Comparison of ENCODE assay signal across 20 mouse cellular contexts in genomic region chr17:5443260-5443659, GRCm38 (mm10). TPM values are rescaled to one million over a fixed set of nuclear protein-coding genes. Genes with fewer than 3 reads are reported as not detected.
A peak's percentile ranks its signal among the peaks of the same experiment; 100 is the strongest.
DNase-seq lines count a peak whose midpoint lies in the region; ATAC-seq and TF ChIP-seq lines count a peak whose summit lies in the region.
"Had no signal": no experiment of that assay in that cellular context is flagged by ENCODE, and none has a peak within 500 bp of the region (broad histone marks: within the 10 kb centered on the region; RNA-seq: fewer than 3 reads in every experiment).

No protein-coding gene starts in this region.

- H3K9ac ChIP-seq in lung, postnatal 0 days (replicated peaks; ENCODE audit: low read depth) = no peak overlapping the region
- no peak overlapping the region for H3K9ac ChIP-seq in forebrain, embryonic 11.5 days (ENCODE audit: low read length)
- H3K9ac ChIP-seq: embryonic facial prominence, embryonic 13.5 days; forebrain, embryonic 13.5 days; forebrain, postnatal 0 days; heart, embryonic 12.5 days; hindbrain, embryonic 14.5 days had no signal

- WGBS in lung, postnatal 0 days = 29% methylated on average over 3 of the region's 3 CpGs
- 40% methylated on average over 3 of the region's 3 CpGs for WGBS in lung, adult 2 months
- WGBS in thymus, adult 2 months = 70% methylated on average over 3 of the region's 3 CpGs
- 73% methylated on average over 3 of the region's 3 CpGs for WGBS in forebrain, embryonic 11.5 days

- ATAC-seq in lung, postnatal 0 days = peak; percentile 39; the same call in 1 of the 2 replicates
- ATAC-seq in forebrain, embryonic 11.5 days (replicated peaks; ENCODE audit: low FRiP score) = no peak
- ATAC-seq: forebrain, embryonic 13.5 days; forebrain, postnatal 0 days had no signal

- no peak overlapping the region for H3K27ac ChIP-seq in lung, postnatal 0 days (ENCODE audit: low read length)
- peak overlapping the region; percentile 51; the same call in 1 of the 2 replicates for H3K27ac ChIP-seq in thymus, adult 2 months (ENCODE audit: control insufficient read depth, insufficient read depth, low read length)
- no peak overlapping the region for H3K27ac ChIP-seq in forebrain, embryonic 11.5 days (ENCODE audit: low read depth, low read length)
- H3K27ac ChIP-seq: embryonic facial prominence, embryonic 13.5 days; forebrain, embryonic 13.5 days; hindbrain, embryonic 10.5 days; hindbrain, embryonic 14.5 days had no signal

- 0 out of 2 replicates have a peak, but pooled peaks have one; percentile 39 for TF ChIP-seq EP300 in lung, postnatal 0 days (IDR thresholded peaks at IDR 0.05)

- H3K27me3 ChIP-seq in lung, postnatal 0 days (replicated peaks; ENCODE audit: insufficient read depth, low read length) = no peaks in the 10 kb centered on the region
- no peaks in the 10 kb centered on the region for H3K27me3 ChIP-seq in thymus, adult 2 months (ENCODE audit: control insufficient read depth, insufficient read depth, low read length)
- H3K27me3 ChIP-seq in forebrain, embryonic 11.5 days (ENCODE audit: control insufficient read depth, insufficient read depth, low read length) = no peaks in the 10 kb centered on the region
- H3K27me3 ChIP-seq: embryonic facial prominence, embryonic 13.5 days had no signal

- no peak for TF ChIP-seq POLR2A in lung, adult 2 months (IDR thresholded peaks at IDR 0.05; ENCODE audit: borderline replicate concordance, extremely low read depth, low read depth, low read length)
- no peak for TF ChIP-seq POLR2A in thymus, adult 2 months (IDR thresholded peaks at IDR 0.05; ENCODE audit: control insufficient read depth, extremely low read depth, insufficient read depth, low read length, poor library complexity)

- no peak for TF ChIP-seq CTCF in lung, postnatal 0 days (IDR thresholded peaks at IDR 0.05)
- no peak for TF ChIP-seq CTCF in lung, adult 2 months (IDR thresholded peaks at IDR 0.05; ENCODE audit: insufficient read depth, low read length)
- no peak for TF ChIP-seq CTCF in thymus, adult 2 months (IDR thresholded peaks at IDR 0.05; ENCODE audit: borderline replicate concordance, control insufficient read depth, extremely low read depth, insufficient read depth, low read length, poor library complexity)

- no peak overlapping the region for H3K4me2 ChIP-seq in lung, postnatal 0 days (replicated peaks; ENCODE audit: low read depth, low read length)
- H3K4me2 ChIP-seq in forebrain, embryonic 11.5 days (ENCODE audit: low read depth, low read length, severe bottlenecking) = no peak overlapping the region
- H3K4me2 ChIP-seq: embryonic facial prominence, embryonic 13.5 days; forebrain, embryonic 13.5 days; heart, embryonic 12.5 days; hindbrain, embryonic 14.5 days had no signal

- H3K9me3 ChIP-seq in lung, postnatal 0 days (ENCODE audit: low read length) = no peaks in the 10 kb centered on the region
- H3K9me3 ChIP-seq in forebrain, embryonic 11.5 days (ENCODE audit: control insufficient read depth, low read length) = no peaks in the 10 kb centered on the region
- H3K9me3 ChIP-seq: embryonic facial prominence, embryonic 13.5 days; forebrain, embryonic 13.5 days; heart, embryonic 12.5 days; hindbrain, embryonic 10.5 days had no signal

- no peaks in the 10 kb centered on the region for H3K36me3 ChIP-seq in lung, postnatal 0 days (ENCODE audit: insufficient read depth, low read length)
- H3K36me3 ChIP-seq in thymus, adult 2 months (ENCODE audit: control insufficient read depth, insufficient read depth, low read length) = no peaks in the 10 kb centered on the region
- no peaks in the 10 kb centered on the region for H3K36me3 ChIP-seq in forebrain, embryonic 11.5 days (ENCODE audit: control insufficient read depth, insufficient read depth, low read length)
- H3K36me3 ChIP-seq: embryonic facial prominence, embryonic 13.5 days; heart, embryonic 12.5 days had no signal

- DNase-seq in adrenal gland, adult 2 months = peak; percentile 18
- DNase-seq in adrenal gland, adult 8-10 months = no peak
- DNase-seq in lung, postnatal 0 days (ENCODE audit: low spot score) = peak; percentile 16
- no peak for DNase-seq in lung, adult 2 months
- DNase-seq in thymus, adult 2 months = no peak
- no peak for DNase-seq in thymus, postnatal 10 days (ENCODE audit: low spot score in 2 of 2)
- no peak for DNase-seq in forebrain, embryonic 11.5 days (ENCODE audit: low spot score)
- DNase-seq: cerebellum, adult 18-20 months; cerebellum, adult 9-11 months; cerebellum, postnatal 36 days; forebrain, postnatal 0 days; gastrocnemius, adult 2 months; gastrocnemius, postnatal 25 days had no signal

- peaks cover 7% of the 10 kb centered on the region for H3K4me1 ChIP-seq in lung, postnatal 0 days (ENCODE audit: insufficient read depth, low read depth, low read length)
- peaks cover 8% of the 10 kb centered on the region for H3K4me1 ChIP-seq in lung, adult 2 months (ENCODE audit: control insufficient read depth, insufficient read depth, low read length)
- peaks cover 25% of the 10 kb centered on the region for H3K4me1 ChIP-seq in thymus, adult 2 months (replicated peaks; ENCODE audit: control insufficient read depth, insufficient read depth, low read length)
- no peaks in the 10 kb centered on the region for H3K4me1 ChIP-seq in forebrain, embryonic 11.5 days (replicated peaks; ENCODE audit: control insufficient read depth, insufficient read depth, low read length)

- H3K4me3 ChIP-seq in lung, postnatal 0 days (ENCODE audit: low read depth, low read length) = no peak overlapping the region
- H3K4me3 ChIP-seq in lung, adult 2 months (replicated peaks; ENCODE audit: extremely low read depth, low read depth, low read length) = no peak overlapping the region
- H3K4me3 ChIP-seq in thymus, adult 2 months (ENCODE audit: control insufficient read depth, insufficient read depth, low read length) = no peak overlapping the region
- H3K4me3 ChIP-seq in forebrain, embryonic 11.5 days (ENCODE audit: low read depth, low read length) = no peak overlapping the region
- H3K4me3 ChIP-seq: embryonic facial prominence, embryonic 13.5 days; forebrain, embryonic 13.5 days; gastrocnemius, adult 2 months; heart, embryonic 12.5 days; hindbrain, embryonic 10.5 days had no signal

RNA-seq across cellular contexts. Expression of gene Tmem242, which starts 3.2 kb away (rescaled TPM):
- 100 to 1,000 TPM; 107 to 142 TPM for total RNA-seq in adrenal gland, adult 2 months (2021)
- polyA plus RNA-seq in adrenal gland, adult 2 months (2012; rRNA removed) = 4.9 and 10.6 TPM in 2 replicates
- total RNA-seq in adrenal gland, adult 8-10 months (2022) = 100 to 1,000 TPM; 118 to 126 (median 122) TPM
- polyA plus RNA-seq in lung, postnatal 0 days (2015; fragmentation: Nextera tagmentation; extraction: Ambion mirVana) = 84.3 and 89.0 TPM in 2 replicates
- 4.8 and 11.4 TPM in 2 replicates for polyA plus RNA-seq in lung, adult 2 months (2012; rRNA removed)
- polyA plus RNA-seq in thymus, adult 2 months (2012; rRNA removed) = 9.2 and 10.1 TPM in 2 replicates
- 140 and 141 TPM in 2 replicates for polyA plus RNA-seq in forebrain, embryonic 11.5 days (2014; fragmentation: Nextera tagmentation; extraction: Ambion mirVana)

RNA-seq across cellular contexts. Expression of gene Ldhal6b, which starts 24.7 kb away (rescaled TPM):
- under 1 TPM; 0.59 to 0.72 TPM for total RNA-seq in adrenal gland, adult 2 months (2021)
- 0.11 and 0.50 TPM in 2 replicates for polyA plus RNA-seq in adrenal gland, adult 2 months (2012; rRNA removed)
- 1 to 10 TPM in 3 of 4 experiments, under 1 TPM in 1; 0.73 to 3.9 (median 1.8) TPM for total RNA-seq in adrenal gland, adult 8-10 months (2022)
- polyA plus RNA-seq in lung, postnatal 0 days (2015; fragmentation: Nextera tagmentation; extraction: Ambion mirVana) = not detected in 2 replicates
- polyA plus RNA-seq in lung, adult 2 months (2012; rRNA removed) = 0.19 and 0.38 TPM in 2 replicates
- polyA plus RNA-seq in thymus, adult 2 months (2012; rRNA removed) = 1.4 TPM in 2 replicates
- polyA plus RNA-seq in forebrain, embryonic 11.5 days (2014; fragmentation: Nextera tagmentation; extraction: Ambion mirVana) = not detected in 2 replicates
- polyA plus RNA-seq: C2C12; embryonic facial prominence, embryonic 13.5 days; forebrain, embryonic 13.5 days; forebrain, postnatal 0 days; heart, embryonic 12.5 days; heart, embryonic 16.5 days had no signal

RNA-seq across cellular contexts. Expression of gene Zdhhc14, which starts 49.1 kb away (rescaled TPM):
- 1 to 10 TPM; 3.1 to 5.8 TPM for total RNA-seq in adrenal gland, adult 2 months (2021)
- polyA plus RNA-seq in adrenal gland, adult 2 months (2012; rRNA removed) = 2.3 and 2.8 TPM in 2 replicates
- total RNA-seq in adrenal gland, adult 8-10 months (2022) = 1 to 10 TPM; 3.9 to 7.1 (median 5.9) TPM
- 4.2 and 4.6 TPM in 2 replicates for polyA plus RNA-seq in lung, postnatal 0 days (2015; fragmentation: Nextera tagmentation; extraction: Ambion mirVana)
- polyA plus RNA-seq in lung, adult 2 months (2012; rRNA removed) = 4.5 and 5.8 TPM in 2 replicates
- 13.3 and 15.4 TPM in 2 replicates for polyA plus RNA-seq in thymus, adult 2 months (2012; rRNA removed)
- polyA plus RNA-seq in forebrain, embryonic 11.5 days (2014; fragmentation: Nextera tagmentation; extraction: Ambion mirVana) = 2.3 and 2.4 TPM in 2 replicates

Comparison
In these comparisons a context has a peak if more than half of its experiments do, and no peak if none do; other contexts are left out.
1. DNase-seq: peak in adrenal gland, adult 2 months (single experiment) and lung, postnatal 0 days (single experiment); none in adrenal gland, adult 8-10 months (single experiment), lung, adult 2 months (single experiment), thymus, adult 2 months (single experiment), thymus, postnatal 10 days (0 of 2) and forebrain, embryonic 11.5 days (single experiment).